Mouse (Mus musculus): ENCODE measurements around the gene Galnt13. TPM values are rescaled to one million over a fixed set of nuclear protein-coding genes. Genes with fewer than 3 reads are reported as not detected.

Gene Galnt13
- polyA plus RNA-seq, 1 experiment from 2014 or later, result 3.0 TPM

DNA sequence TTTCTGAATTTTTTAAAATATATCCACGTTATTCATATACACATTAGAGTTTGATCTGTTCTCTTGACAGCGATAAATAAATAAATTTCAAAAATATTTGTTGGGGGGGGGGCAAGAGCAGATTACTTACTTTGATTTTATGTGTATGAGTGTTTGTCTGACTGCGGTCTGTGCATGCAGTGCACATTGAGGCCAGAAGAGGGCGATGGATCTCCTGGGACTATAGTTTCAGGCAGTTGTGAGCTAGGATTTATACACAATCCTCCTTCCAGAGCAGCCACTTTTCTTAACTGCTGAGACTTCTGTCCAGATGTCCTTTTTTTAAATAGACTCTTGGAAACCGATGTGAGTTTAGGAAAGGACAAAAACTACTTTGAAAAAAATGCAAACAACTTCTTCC lies 665.2 kb downstream of the Galnt13 start:
- no peak for ATAC-seq (ENCODE audit: insufficient number of reproducible peaks, insufficient read depth, low FRiP score, low TSS enrichment, low read depth)
- H3K9me3 ChIP-seq, result no peaks in the 10 kb centered on the region
- H3K4me3 ChIP-seq, result no peak overlapping the region
- WGBS, result 58% methylated on average over 5 of the region's 5 CpGs
- no peaks in the 10 kb centered on the region for H3K36me3 ChIP-seq
- H3K4me1 ChIP-seq, result no peaks in the 10 kb centered on the region
- H3K4me2 ChIP-seq, result no peak overlapping the region
- no peaks in the 10 kb centered on the region for H3K27me3 ChIP-seq
- H3K27ac ChIP-seq, result no peak overlapping the region
- no peak overlapping the region for H3K9ac ChIP-seq

DNA sequence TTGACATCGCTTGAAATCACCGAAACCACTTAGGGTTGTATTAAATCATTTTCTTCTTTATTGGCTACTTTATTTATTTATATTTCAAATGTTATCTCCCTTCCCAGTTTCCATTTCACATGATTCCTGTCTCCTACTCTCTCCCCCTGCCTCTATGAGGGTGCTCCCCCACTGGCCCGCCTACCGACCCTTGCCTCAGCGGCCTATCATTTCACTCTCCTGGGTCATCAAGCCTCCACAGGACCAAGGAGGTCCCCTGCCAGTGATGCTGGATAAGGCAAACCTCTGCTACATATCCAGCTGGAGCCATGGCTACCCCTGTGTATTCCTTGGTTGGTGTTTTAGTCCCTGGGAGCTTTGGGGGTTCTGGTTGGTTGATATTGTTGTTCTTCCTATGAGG lies 667.4 kb downstream of the Galnt13 start:
- WGBS, result 96% methylated on average over 5 of the region's 5 CpGs
- ATAC-seq (ENCODE audit: insufficient number of reproducible peaks, insufficient read depth, low FRiP score, low TSS enrichment, low read depth), result no peak

DNA sequence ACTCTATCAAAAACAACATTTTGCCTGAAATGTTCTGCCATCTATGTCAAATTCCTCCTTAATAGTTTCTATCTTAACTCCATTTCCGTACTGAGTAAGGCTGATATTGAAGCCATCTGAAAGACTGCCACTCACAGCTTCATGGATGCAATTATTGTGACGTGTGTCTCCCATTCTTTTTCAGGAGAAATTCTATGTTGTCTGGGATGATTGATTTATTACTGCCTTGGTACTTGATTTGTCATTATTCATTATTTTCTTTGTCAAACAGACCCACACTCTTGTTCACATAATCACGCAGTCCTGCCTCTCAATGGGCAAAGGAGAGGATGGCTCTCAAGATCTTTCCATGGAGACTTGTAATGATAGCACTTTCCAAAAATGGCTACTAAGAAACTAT lies 671.7 kb downstream of the Galnt13 start:
- Histone ChIP-seq H3K9ac (no peak overlapping the region), H3K27me3 (no peaks in the 10 kb centered on the region), H3K4me2 (no peak overlapping the region), H3K4me1 (no peaks in the 10 kb centered on the region), H3K4me3 (no peak overlapping the region), H3K9me3 (no peaks in the 10 kb centered on the region), H3K36me3 (no peaks in the 10 kb centered on the region), H3K27ac (no peak overlapping the region)
- WGBS, result 61% methylated on average over 3 of the region's 3 CpGs
- no peak for ATAC-seq (ENCODE audit: insufficient number of reproducible peaks, insufficient read depth, low FRiP score, low TSS enrichment, low read depth)

More for the DNA sequence above, 667.4 kb downstream of the Galnt13 start:
- H3K4me2 ChIP-seq, result no peak overlapping the region
- no peaks in the 10 kb centered on the region for H3K36me3 ChIP-seq
- H3K27ac ChIP-seq, result no peak overlapping the region
- no peaks in the 10 kb centered on the region for H3K4me1 ChIP-seq
- no peaks in the 10 kb centered on the region for H3K9me3 ChIP-seq
- H3K4me3 ChIP-seq, result no peak overlapping the region
- no peaks in the 10 kb centered on the region for H3K27me3 ChIP-seq
- no peak overlapping the region for H3K9ac ChIP-seq

- no peak overlapping the region for H3K4me3 ChIP-seq
- H3K9me3 ChIP-seq, result no peaks in the 10 kb centered on the region
- no peaks in the 10 kb centered on the region for H3K4me1 ChIP-seq
- ATAC-seq (ENCODE audit: insufficient number of reproducible peaks, insufficient read depth, low FRiP score, low TSS enrichment, low read depth), result no peak
- no peak overlapping the region for H3K4me2 ChIP-seq
- no peak overlapping the region for H3K9ac ChIP-seq
- no peaks in the 10 kb centered on the region for H3K27me3 ChIP-seq
- no peaks in the 10 kb centered on the region for H3K36me3 ChIP-seq
- H3K27ac ChIP-seq, result no peak overlapping the region
Observed at GRCm38 (mm10) chr2:55153089-55153488, 717.0 kb downstream of the Galnt13 start.

- Histone ChIP-seq H3K4me2 (no peak overlapping the region), H3K27ac (no peak overlapping the region), H3K9me3 (no peaks in the 10 kb centered on the region), H3K36me3 (no peaks in the 10 kb centered on the region), H3K4me3 (no peak overlapping the region), H3K9ac (no peak overlapping the region), H3K4me1 (no peaks in the 10 kb centered on the region), H3K27me3 (no peaks in the 10 kb centered on the region)
- no peak for ATAC-seq (ENCODE audit: insufficient number of reproducible peaks, insufficient read depth, low FRiP score, low TSS enrichment, low read depth)
- WGBS, result 78% methylated on average over 3 of the region's 3 CpGs
Observed at GRCm38 (mm10) chr2:55164781-55165180, 728.7 kb downstream of the Galnt13 start.

Data from embryonic facial prominence, embryonic 13.5 days (tissue).